Mouse (Mus musculus) v-Abl transformed pro-B cells (cell line): Measurements from ENCODE around the gene Cfap161.

Experiments
- in situ Hi-C, 2 experiments: fragments of 400-800 bp; cut with MboI; formaldehyde crosslinking; loops; one replicate each; pipeline ENCODE4 v1.15.1; 2025; ENCODE audit not compliant: unreplicated experiment in 2 of 2

The Cfap161 gene

GRCm38 (mm10) chr7:83746107-83746687, 48.5 kb downstream of the Cfap161 start:
- in situ Hi-C loops, result no loop called here

- in situ Hi-C loops, result no loop called here
These were observed 49.1 kb downstream of the Cfap161 start, which contains the start of gene Il16 for GRCm38 (mm10) chr7:83745413-83746106. Gene Il16 (minus strand): TSS chr7:83745726.

GRCm38 (mm10) chr7:83745065-83745412, 49.6 kb downstream of the Cfap161 start:
- in situ Hi-C loops, result no loop called here

GRCm38 (mm10) chr7:83744250-83744649, 50.4 kb downstream of the Cfap161 start:
- in situ Hi-C loops, result no loop called here

- in situ Hi-C loops, result no loop called here
These were observed 52.0 kb downstream of the Cfap161 start for GRCm38 (mm10) chr7:83742690-83743089.

- in situ Hi-C loops, result no loop called here
These were observed 52.7 kb downstream of the Cfap161 start for GRCm38 (mm10) chr7:83742026-83742425.

- in situ Hi-C loops, result no loop called here
These were observed 54.9 kb downstream of the Cfap161 start for GRCm38 (mm10) chr7:83739680-83740310.

- in situ Hi-C loops, result no loop called here
These were observed 55.8 kb downstream of the Cfap161 start for GRCm38 (mm10) chr7:83738623-83739462.

GRCm38 (mm10) chr7:83737914-83738490, 56.7 kb downstream of the Cfap161 start:
- in situ Hi-C loops, result no loop called here

- in situ Hi-C loops, result no loop called here
These were observed 58.2 kb downstream of the Cfap161 start for GRCm38 (mm10) chr7:83736341-83737115.

- in situ Hi-C loops, result no loop called here
These were observed 59.4 kb downstream of the Cfap161 start for GRCm38 (mm10) chr7:83735108-83735781.

GRCm38 (mm10) chr7:83734671-83735082, 60.0 kb downstream of the Cfap161 start:
- in situ Hi-C loops, result no loop called here

- in situ Hi-C loops, result no loop called here
These were observed 60.4 kb downstream of the Cfap161 start for GRCm38 (mm10) chr7:83734246-83734645.

GRCm38 (mm10) chr7:83732781-83733180, 61.9 kb downstream of the Cfap161 start:
- in situ Hi-C loops, result no loop called here

- in situ Hi-C loops, result no loop called here
These were observed 62.6 kb downstream of the Cfap161 start for GRCm38 (mm10) chr7:83731961-83732666.

GRCm38 (mm10) chr7:83731297-83731696, 63.4 kb downstream of the Cfap161 start:
- in situ Hi-C loops, result no loop called here

GRCm38 (mm10) chr7:83726936-83727632, 67.6 kb downstream of the Cfap161 start:
- in situ Hi-C loops, result no loop called here

GRCm38 (mm10) chr7:83725801-83726200, 68.9 kb downstream of the Cfap161 start:
- in situ Hi-C loops, result no loop called here
